Mouse (Mus musculus): ENCODE results near the gene 4930562C15Rik.

The 4930562C15Rik gene

GRCm38 (mm10) chr16:4912907-4913782, 77.9 kb downstream of the 4930562C15Rik start:
- DNase-seq (ENCODE audit: extremely low read depth, insufficient read length, low spot score): peak; percentile 71

GRCm38 (mm10) chr16:4913783-4914735, 78.8 kb downstream of the 4930562C15Rik start:
- peak; percentile 72 for DNase-seq (ENCODE audit: extremely low read depth, insufficient read length, low spot score)

- DNase-seq (ENCODE audit: extremely low read depth, insufficient read length, low spot score): no peak
Observed at GRCm38 (mm10) chr16:4915931-4916330, 80.7 kb downstream of the 4930562C15Rik start.

GRCm38 (mm10) chr16:4916608-4917007, 81.4 kb downstream of the 4930562C15Rik start:
- no peak for DNase-seq (ENCODE audit: extremely low read depth, insufficient read length, low spot score)

All from 3134 (cell line).